Mouse (Mus musculus) left cerebral cortex, adult 8-10 months (tissue): ENCODE results near the gene Uox. TPM values are rescaled to one million over a fixed set of nuclear protein-coding genes. Genes with fewer than 3 reads are reported as not detected.

Source experiments
- DNase-seq, 2 experiments: peaks; one replicate each; pipeline ENCODE4 v3.0.0; 2022; ENCODE audit warnings: low spot score in 2 of 2
- total RNA-seq, 4 experiments: library from RNA; stranded (reverse); gene quantifications; 2 replicates each; pipeline ENCODE4 v1.2.4; 2022

The Uox gene
- total RNA-seq, 4 experiments from 2014 or later: 0.30 to 0.72 (median 0.50) TPM

- DNase-seq: peak; percentile 49 to 92
These were observed 50.5 kb downstream of the Uox start for GRCm38 (mm10) chr3:146620555-146621249.

GRCm38 (mm10) chr3:146621966-146622365 is 51.7 kb downstream of the Uox start:
- peak in 1 of 2 experiments; percentile 67 for DNase-seq

DNA sequence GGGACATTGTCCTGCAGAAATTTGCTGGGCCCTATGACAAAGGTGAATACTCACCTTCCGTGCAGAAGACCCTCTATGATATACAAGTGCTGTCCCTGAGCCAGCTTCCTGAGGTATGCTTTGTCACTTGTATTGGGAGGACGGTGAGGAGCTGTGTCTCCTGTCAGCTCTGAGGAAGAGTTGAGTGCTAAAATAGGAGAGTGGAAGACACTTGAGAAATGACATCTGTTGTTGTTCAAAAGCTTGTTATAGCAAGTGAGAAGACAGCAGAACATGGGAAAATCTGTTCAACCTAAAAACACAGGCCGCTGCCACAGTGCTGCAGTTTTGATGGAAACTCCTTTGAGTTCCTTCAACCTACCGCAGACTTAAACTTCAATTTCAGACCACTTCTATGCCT is 55.5 kb downstream of the Uox start:
- DNase-seq: peak in 1 of 2 experiments; percentile 40

DNA sequence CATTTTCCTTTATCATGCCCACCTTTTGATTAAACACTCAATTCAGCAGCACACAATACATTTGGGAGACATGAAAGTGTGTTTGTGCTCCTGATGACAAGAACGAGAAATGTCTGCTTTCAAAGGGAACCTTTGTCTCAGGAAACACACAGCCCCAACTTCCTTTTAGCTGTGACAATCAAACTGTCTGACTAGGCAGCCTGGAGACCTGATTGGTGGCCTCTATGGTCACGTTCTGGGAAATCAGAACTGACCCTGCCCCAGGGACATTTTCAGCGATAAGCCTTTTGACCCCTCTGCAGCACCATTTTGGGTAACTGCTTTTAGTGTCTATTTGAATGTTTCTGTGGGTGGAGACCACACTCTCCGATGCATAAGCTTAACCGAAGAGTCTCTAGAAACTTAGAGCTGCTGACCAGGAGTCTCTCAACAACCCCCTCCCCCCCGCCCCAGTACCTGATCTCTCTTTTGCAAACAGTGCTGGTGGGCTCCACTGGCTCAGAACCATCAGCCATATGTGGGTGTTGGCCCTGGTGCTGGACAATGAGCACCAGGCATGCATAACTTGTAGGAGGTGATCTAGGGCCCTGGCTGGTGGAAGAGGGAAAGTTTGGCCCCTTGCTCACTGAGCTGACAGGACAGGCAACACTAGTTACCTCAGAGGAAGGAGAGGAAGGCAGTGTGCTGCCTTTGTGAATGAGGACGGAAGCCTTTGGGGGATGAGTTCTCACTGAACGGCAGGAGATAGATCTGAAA is 58.2 kb downstream of the Uox start:
- DNase-seq: no peak

GRCm38 (mm10) chr3:146632506-146632905 is 62.3 kb downstream of the Uox start:
- no peak for DNase-seq

DNA sequence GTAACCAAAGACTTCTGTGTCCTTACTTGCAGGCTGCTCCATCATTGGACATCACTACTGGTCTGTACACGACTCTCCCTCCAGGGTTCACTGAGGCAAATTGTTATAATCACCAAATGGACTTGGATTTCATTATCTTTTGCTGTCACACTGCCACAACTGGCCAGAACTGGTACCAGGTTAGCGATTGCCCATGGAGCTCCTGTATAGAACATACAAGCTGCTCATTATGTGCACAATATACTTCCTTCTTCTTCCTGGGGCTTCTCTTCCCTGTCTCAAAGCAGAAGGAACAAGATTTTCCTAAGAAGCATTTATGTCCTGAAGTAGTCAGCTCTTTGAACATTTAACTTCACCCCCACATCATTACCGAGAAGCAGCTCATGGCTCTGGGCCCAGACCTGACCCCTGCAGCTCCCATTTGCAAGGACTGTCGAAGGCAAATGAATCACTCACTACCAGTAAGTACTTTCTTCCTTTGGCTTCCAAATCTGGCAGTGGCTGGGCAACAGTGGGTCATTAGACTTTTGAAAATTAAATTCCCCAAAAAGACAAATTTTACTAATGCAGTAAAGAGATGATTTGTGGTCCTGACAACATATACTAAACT is 71.7 kb downstream of the Uox start:
- no peak for DNase-seq

DNA sequence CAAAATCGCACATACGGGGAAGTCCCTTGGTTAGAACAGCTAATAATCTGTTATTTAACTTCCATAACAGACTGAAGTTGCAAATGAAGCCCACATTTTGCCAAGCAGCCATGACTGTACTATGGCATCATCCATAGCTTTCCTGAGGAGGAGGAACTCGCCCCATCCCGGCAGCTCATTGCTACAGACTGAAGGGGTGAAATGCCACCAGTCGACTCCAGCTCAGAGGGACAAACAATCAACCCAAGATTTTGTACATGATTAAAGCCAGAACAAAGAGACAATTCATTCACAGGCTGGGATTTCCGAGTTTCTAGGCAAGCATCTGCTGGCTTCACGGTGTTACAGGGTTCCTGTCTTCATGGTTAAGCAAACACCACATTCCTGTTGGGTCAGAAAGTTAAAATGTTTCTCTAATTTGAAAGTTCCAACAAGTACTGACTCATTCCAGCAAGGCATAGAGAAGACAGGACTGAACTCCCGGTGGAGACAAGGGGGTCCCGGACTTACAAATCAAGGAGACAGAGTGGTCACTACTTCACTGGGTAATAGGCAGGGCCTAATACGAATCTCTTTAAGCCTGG is 79.2 kb downstream of the Uox start:
- no peak for DNase-seq

DNA sequence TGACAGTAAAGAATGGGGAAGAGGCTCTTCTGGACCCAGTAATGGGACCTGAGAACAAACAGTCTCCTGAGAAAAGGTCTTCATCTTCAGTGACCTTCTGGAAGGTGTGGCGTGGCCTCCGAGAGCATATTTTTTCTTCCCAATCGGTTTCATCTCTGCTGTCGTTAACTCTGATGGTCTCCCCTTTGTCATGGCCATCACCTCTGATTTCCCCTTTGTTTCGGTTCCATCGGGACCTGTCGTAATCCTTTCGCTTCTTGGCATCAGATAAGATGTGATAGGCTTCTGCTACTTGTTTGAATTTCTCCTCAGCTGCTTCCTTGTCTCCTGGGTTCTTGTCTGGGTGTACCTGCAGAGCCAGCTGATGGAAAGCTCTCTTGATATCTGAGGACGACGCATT is 80.5 kb downstream of the Uox start:
- DNase-seq: no peak

GRCm38 (mm10) chr3:146651217-146651616 is 81.0 kb downstream of the Uox start, which contains the start of gene 4930503B20Rik:
Gene 4930503B20Rik, minus strand, starts transcription at chr3:146651317.
- DNase-seq: no peak

DNA sequence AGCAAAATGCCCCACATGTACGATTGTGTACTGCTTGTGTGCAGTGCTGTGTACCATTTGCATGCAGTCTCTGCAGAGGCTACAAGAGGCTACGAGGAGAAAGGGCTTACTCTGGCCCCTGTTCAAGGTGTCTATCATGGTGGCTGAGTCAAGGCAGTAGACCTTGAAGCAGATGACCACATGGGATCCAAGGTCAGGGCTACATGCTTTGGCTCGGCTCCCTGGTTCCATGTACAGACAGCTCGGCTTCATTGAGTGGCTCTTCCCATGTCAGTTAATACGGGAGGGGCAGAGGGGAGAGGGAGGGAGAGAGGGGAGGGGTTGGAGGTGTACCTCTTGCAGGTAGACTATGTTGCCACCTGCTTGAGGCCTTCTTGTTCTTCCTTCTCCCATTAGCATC is 82.2 kb downstream of the Uox start:
- no peak for DNase-seq

DNA sequence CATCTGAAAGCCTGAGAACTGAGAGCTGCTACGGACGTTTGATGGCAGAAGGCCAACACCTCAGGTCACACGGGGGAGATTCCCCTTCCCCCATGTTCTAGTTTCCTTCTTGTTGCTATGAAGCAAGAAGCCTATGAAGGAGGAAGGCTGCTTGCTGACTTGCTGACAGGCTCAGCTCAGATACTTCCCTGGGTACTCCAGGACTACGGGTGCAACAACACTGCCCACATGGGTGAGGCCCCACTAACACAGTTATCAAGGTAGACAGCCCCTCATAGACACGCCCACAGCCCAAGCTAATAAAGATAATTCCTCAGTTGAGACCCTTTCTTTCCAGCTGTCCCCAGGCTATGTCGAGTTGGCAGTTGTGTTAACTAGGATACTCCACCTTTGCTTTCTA is 83.5 kb downstream of the Uox start:
- no peak for DNase-seq

GRCm38 (mm10) chr3:146655111-146655577 is 84.9 kb downstream of the Uox start:
- no peak for DNase-seq

DNA sequence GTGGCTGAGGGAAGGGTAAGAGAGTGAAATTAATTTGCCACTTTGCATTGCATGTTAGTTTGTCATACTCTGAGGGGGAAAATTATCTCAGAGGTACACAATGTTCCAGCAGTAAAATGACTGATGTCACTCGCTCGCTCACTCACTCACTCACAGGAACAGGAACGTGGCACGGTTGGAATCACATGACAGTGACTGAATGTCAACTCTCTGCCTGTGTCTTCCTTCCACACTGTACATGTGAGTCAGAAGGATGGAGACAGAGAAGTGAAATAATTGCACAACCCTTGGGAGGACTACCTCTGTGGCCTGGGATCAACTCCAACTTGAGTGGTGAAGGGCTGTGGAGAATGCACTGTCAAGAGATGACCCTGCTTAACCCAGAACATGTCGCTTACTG is 87.2 kb downstream of the Uox start:
- DNase-seq: no peak

DNA sequence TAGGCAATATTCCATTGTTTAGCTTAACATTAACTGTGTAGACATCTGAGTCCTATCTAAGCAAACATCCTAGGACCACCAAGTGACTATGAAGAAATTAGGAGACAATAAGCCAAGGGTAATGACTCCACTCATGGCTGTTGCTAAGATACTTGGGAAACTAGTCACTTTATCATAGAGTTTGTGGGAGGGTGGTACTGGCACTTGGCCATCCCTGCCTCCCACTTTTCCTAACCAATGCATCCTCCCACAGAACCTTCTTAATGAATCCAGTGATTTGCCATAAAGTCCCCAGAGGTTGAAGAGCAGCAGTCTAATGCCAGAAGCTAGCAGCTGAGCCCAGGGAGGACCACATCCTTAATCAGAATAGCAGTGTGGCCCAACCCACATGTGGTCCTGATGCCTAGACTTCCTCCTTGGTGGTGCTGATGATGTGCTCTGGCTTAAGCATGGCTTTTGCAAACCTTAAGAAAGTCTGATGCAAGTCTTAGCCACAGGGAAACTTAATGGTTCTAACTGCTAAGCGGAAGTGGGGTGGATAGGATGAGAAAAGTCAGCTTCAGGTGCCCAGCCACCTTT is 87.9 kb downstream of the Uox start:
- no peak for DNase-seq

DNA sequence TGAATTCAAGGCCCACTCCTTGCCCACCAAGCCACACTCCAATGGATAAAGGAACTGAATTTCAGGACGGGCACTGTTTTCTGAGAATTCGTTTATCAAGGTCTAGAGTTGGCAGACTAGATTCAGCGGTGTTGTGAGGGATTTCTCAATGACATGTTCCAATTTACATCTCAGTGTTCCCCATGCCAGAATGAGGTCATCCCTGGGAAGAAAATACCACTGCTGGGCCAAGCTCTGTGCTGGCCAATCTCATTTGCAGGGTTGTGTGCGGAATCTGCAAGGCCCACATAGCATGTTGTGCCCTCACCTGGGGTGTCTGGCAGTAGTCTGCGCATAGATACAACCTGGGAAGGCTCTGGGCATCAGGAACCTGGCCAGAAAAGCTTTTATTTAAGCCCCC is 89.1 kb downstream of the Uox start:
- no peak for DNase-seq

DNA sequence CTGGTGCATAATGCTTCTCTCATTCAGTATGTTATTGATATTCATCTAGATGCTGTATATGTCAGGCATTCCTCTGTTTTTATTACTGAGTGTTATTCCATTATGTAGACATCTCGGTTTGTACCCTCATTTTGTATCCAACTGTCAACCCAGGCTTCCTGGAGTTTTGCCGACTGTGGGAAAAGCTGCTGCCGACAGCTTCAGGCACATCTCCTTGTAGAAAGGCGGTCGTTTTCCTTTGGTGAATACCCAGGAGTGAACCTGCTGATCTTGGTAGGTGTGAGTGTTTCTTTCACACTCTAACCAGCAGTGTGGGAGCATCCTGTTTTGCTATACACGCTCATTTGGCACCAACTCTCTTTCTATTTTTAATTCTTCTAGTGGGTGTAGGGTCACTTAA is 90.8 kb downstream of the Uox start:
- no peak for DNase-seq

- no peak for DNase-seq
These were observed 91.7 kb downstream of the Uox start for GRCm38 (mm10) chr3:146661907-146662306.

GRCm38 (mm10) chr3:146671121-146671520 is 100.9 kb downstream of the Uox start:
- no peak for DNase-seq

DNA sequence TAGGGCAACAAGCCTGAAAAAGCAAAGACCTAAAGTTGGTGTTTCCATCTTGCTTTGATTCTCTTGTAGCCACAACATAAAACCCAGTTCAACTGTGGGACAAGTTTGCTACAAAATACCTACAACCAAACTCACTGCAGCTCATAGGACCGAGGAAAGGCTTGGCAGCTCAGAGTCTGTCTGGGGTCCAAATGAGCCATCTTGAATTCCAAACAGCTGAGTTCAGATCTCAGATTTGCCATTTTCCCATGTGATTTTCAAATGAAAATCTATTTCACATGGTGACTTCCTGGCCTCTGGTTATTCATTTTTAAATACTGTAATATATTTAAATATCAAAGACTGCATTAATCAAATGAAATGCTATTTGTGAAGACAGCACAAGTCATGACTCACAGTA is 104.9 kb downstream of the Uox start:
- DNase-seq: no peak

DNA sequence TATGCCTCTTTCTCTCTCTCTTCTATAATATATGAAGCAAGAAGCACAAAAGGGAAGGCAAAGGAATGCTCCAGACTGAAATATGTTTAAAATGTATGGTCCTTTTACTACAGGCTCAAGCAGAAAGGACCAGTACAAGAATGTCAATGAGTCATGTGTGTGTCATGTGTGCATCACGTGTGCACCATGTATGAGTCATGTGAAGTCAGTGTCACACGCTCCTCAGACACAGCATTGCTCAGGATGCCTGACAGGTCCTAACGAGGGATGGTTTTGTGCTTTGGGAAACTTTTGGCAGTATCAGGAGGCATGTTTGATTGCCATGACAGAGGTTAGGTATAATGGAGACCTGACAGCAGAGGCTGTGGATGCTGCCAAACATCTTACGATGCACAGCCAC is 106.0 kb downstream of the Uox start:
- DNase-seq: no peak

DNA sequence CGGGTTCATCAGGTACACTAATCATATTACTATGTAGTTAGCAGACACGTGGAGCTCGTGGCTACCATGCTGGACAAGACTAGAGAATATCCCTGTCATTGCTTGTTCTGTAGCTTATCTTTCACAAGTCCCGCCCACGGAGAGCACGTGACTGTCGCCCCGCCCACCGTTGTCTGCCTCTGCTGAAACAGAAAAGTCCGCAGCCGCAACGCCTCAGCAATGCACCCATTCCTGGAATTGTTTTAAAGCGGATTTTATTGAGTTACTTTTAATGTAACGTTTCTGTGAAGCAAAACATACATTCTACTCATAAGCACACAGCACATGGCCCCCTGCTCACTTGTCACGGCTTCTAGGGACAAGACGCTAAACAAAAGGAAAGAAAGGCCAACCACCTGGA is 109.4 kb downstream of the Uox start:
- DNase-seq: no peak

DNA sequence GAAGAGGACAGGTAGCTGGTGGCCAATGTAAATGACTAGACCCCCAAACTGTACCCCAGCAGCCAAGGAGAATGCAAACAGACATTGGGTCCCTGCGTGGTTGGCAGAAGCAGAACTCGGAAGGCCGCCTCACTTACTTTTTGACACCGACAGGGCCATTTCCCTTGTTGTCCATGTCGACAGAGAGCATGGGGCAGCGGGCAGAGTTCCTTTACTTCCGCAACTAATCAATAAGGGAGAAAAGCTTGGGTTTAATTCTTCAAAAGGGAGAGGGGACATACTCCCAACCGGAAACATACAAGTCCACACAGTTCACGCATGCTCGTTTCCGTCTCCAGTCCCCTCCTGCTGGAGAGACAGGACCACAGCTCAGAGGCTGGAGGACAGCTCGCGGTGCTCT is 110.4 kb downstream of the Uox start:
- DNase-seq: no peak
